Mouse (Mus musculus) MEL (cell line): Measurements from ENCODE around the gene Tst.

ENCODE experiments used
- CTCF ChIP-seq, 3 experiments: IDR thresholded peaks in 2 of 3; conservative IDR thresholded peaks in 1 of 3; 2 replicates each; pipeline ENCODE4 v1.5.1; 2011 to 2012; ENCODE audit warnings: low read length in 3 of 3, low read depth in 2 of 3, mild to moderate bottlenecking in 2 of 3, improper control_type of control experiment in 1 of 3, inconsistent platforms in 1 of 3, mixed read lengths in 1 of 3, moderate library complexity in 1 of 3; ENCODE audit not compliant: control insufficient read depth in 1 of 3, insufficient read depth in 1 of 3, poor library complexity in 1 of 3, severe bottlenecking in 1 of 3
- ETS1 ChIP-seq: IDR thresholded peaks from 2 replicates; pipeline ENCODE4 v1.6.1; 2012; ENCODE audit warnings: low read depth, mild to moderate bottlenecking, inconsistent platforms, low read length, improper control_type of control experiment, moderate library complexity
- POLR2A ChIP-seq, 2 experiments: IDR thresholded peaks; 2 replicates each; pipeline ENCODE4 v1.6.1; 2011 to 2012; ENCODE audit warnings: low read length in 2 of 2, mild to moderate bottlenecking in 2 of 2, control low read depth in 1 of 2, improper control_type of control experiment in 1 of 2, low read depth in 1 of 2, moderate library complexity in 1 of 2; ENCODE audit not compliant: control insufficient read depth in 1 of 2, insufficient read depth in 1 of 2, poor library complexity in 1 of 2
- SMC3 ChIP-seq: IDR thresholded peaks from 2 replicates; pipeline ENCODE4 v1.6.1; 2011; ENCODE audit warnings: low read depth, low read length, improper control_type of control experiment
- USF2 ChIP-seq, 2 experiments: IDR thresholded peaks; 2 replicates each; pipeline ENCODE4 v1.6.1; 2011 to 2012; ENCODE audit warnings: improper control_type of control experiment in 2 of 2, low read length in 2 of 2, borderline replicate concordance in 1 of 2, inconsistent platforms in 1 of 2, low read depth in 1 of 2, mild to moderate bottlenecking in 1 of 2; ENCODE audit not compliant: insufficient read depth in 1 of 2

DNA sequence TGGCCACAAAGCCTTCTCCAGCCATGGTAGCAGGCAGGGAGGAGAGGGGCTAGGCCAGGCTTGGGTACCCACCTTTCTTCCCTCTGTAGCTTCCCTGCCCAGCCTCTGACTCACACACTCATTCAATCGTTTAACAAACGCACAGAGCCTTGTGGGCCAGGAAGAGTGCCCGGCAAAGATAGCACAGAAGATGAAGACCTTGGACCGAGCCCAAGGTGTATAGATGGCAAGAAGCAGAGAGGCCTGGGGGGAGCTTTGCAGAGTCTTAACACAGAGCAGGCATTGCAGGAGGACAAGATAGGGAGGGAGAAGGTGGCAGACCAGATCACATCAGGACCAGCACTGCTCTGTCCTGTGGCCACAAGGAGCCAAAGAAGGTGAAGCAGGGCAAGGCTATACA, 49.5 kb upstream of the Tst start:
- TF ChIP-seq ETS1 (no peak), USF2 (IDR thresholded peaks at IDR 0.05; ENCODE audit: borderline replicate concordance in 1 of 2, insufficient read depth in 1 of 2, low read depth in 1 of 2, low read length in 2 of 2) (no peak), CTCF (IDR thresholded peaks at IDR 0.05 in 2 of 3, conservative IDR thresholded peaks at IDR 0.05 in 1 of 3; ENCODE audit: control insufficient read depth in 1 of 3, insufficient read depth in 1 of 3, low read depth in 2 of 3, low read length in 3 of 3, poor library complexity in 1 of 3, severe bottlenecking in 1 of 3) (no peak), POLR2A (IDR thresholded peaks at IDR 0.05; ENCODE audit: control insufficient read depth in 1 of 2, insufficient read depth in 1 of 2, low read depth in 1 of 2, low read length in 2 of 2, poor library complexity in 1 of 2) (no peak), SMC3 (no peak)
